Mouse (Mus musculus) kidney, adult 8-10 months (tissue): Measurements from ENCODE around the gene Gm49450.
"Not testable (repeated sequence)": the region's sequence is repeated elsewhere in the genome, so short reads cannot be mapped to it uniquely, and the experiment has no call there.

Experiments used
- DNase-seq, 2 experiments: peaks; one replicate each; pipeline ENCODE4 v3.0.0; 2022

Gm49450 gene

DNA sequence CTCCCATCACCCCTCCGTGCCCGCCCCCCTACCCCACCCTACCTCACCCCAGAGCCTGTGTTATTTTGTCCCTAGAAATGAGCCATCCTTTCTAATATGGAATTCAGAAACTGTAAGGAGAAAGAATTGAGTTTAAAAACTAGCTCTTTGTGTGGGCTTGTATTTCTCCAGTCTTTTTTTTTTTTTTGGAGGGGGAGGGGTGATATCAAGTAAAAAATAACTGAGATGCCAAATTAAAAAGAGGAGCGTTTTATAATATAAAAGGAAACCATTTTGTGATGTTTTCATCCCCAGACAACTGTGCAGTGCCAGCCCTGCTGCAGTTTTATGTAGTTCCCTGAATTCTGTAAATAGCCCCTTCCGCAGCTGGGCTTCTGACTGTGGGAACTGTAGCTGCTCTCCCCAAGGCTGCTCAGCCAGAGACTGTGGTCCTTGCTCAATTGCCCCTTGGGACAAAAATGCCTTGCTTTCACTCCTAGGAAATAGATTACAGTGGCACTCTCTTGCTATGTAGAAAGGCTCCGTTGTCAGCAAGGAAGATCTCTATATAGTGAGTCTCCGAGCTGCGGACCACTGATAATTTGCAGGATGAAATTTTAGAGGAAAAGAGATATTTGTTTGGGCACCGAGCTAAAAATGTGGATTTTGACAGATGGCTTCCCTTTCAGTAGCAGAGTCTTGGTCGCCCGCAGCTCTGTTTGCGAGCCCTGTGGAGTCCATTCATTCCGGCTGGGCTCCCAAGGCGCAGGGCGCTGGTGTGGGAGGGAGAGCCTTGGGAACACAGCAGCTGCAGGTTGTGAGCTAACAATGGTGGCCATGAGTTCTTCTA lies 1.3 kb upstream of the Gm49450 start:
- DNase-seq: no peak

DNA sequence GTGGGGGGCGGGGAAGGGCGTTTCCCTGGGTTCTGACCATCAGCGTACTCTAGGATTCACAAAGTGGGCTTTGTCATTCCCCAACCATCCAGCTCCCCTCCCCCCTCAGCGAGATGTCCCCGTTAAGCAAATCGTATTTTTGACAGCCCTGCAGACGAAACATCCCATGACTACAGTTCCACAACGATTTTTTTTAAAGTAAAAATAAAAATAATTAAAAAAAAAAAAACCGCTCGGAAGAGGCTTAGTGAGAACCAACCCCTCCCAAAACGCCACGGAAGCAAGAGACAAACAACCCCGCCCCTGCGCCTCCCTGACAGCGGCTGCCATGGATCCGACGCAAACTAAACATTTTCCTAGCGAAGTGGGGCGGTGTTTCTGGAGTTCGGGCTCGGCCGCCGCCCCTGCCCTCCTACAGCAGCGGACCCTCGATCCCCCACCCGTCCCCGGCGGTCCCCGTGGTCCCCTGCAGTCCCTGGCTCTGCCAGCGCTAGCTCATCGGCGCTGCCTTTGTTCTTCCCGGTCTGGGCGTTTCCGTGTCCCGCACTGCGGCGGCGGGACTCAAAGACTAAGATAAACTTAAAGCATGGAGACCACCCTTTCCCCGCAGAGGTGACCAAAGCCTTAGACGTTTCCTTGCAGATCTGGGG lies 475 bp downstream of the Gm49450 start:
- DNase-seq: peak in 1 of 2 experiments; percentile 57

DNA sequence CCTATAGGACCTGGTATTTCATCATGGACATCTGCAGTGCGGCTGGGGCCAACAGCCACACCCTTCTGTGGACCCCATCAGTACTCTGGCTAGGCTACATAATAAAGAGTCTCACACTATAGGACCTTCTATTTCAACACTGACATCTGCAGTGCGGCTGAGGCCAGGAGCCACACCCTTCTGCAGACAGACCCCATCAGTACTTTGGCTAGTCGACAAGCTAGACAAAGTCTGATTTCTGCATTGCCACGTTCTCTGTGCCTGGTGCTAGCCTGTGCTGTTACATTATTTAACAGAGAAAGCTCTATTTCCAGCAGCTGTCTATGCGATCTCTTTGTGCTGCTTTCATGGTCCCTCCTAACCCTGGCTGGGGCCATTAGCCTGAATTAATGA lies 1.3 kb downstream of the Gm49450 start:
- no peak for DNase-seq

GRCm38 (mm10) chr15:98951122-98952062 lies 2.0 kb downstream of the Gm49450 start:
- not testable (repeated sequence) for DNase-seq

DNA sequence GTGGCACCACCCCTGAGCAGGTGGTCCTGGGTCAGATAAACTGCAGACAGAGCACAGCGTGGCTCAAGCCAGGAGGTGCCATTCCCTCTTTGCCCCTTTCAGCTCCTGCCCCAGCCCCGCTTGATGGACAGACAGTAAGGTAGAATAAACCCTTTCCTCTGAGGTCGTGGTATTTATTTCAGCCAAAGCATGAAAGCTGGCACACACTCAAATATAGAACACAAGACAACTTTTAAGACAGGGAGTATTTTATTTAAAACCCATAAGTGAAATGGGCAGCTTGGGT lies 3.8 kb downstream of the Gm49450 start:
- DNase-seq: no peak

GRCm38 (mm10) chr15:98948857-98949606 lies 4.3 kb downstream of the Gm49450 start:
- no peak for DNase-seq

DNA sequence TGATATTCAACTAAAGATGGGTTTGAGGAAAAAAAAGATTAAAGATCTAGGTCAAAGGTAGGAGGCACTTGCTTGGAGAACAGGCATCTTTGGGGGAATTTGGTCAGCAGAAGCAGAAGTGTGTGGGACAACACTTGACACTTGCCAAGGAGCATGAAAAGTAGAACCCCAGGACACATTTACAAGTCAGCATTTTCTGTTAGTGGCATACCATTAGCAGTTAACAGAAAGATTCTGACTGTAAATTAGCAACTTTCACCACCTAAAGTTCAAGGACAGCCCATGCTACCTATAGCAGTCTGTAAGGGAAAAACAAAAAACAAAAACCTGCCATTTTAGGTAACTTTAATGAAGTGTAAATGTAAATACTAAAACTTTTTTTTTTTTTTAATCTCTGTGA lies 5.0 kb downstream of the Gm49450 start:
- DNase-seq: no peak

DNA sequence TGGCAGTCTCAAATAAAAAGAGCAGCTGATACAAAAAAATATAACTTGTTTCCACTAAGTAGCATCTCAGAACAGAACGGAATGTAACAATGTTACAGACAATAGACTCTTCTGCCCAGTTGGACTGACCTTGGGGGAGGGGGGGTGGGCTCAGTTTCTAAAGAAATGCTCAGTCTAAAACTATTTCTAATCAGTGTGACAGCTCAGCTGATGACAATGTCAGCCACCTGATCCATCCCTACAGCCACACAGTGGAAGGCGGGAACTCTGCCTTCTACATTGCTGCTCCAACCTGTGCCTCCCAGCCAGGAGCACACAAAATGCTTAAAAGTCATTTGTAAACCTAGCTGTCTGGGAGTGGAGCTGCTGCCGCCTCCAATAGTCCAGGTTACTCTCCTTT lies 5.5 kb downstream of the Gm49450 start:
- no peak for DNase-seq

DNA sequence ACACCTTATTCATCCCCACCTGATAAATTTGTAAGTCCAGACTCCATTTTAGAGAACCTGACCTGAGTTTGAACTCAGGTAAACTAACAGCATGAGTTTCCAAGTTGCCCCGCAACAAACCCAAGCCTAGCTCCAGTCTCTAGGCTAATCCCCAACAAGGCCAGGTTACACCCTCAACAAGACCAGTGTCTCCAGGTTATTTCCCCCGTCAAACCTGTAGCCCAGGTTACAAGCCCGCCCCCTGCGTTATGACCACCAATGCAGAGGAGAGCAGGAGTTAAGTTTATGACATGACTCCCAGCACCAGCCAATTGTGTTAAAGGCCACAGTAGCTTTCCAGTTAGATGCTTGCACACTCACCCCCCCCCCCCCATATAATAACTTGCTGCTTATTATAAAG lies 10.2 kb downstream of the Gm49450 start:
- no peak for DNase-seq

- no peak for DNase-seq
These were observed 11.3 kb downstream of the Gm49450 start for GRCm38 (mm10) chr15:98942081-98942480.

DNA sequence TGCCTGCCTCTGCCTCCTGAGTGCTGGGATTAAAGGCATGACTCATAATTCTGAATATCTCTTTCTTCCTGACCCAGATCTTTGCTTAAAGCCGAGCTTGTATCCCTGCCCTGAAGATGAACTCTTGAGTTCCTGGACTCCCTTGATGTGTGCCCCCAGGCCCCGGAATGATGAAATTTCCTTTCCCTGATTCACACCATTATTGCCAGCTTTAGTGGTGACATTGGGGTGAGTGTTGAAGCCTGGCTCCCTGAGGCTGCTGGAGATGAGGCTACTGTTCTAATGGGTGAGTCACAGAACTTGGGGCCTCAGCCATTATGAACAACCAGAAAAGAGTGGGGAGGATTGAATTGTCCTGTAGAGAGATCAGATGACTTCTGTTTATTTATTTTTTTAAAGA lies 11.8 kb downstream of the Gm49450 start:
- DNase-seq: no peak

DNA sequence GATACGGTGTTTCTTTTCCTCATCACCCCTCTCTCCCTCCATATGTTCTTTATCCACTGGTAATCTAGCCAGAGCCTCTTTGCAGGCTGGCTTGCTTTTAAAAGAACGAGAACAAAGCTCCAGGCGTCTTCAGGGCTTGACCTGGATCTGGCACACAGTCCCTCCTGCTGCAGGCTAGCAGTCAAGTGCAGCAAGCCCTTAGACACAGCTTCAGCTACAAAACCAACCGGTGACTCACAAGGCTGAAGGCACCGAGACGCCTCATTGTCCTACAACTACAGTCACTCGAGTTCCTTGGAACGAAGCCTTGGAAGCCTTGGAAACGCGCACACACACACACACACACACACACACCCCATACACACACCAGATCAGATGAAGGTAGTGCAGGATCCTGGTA lies 12.5 kb downstream of the Gm49450 start:
- no peak for DNase-seq

GRCm38 (mm10) chr15:98934217-98934839 lies 19.0 kb downstream of the Gm49450 start, which contains the start of gene Tuba1b:
Tuba1b (minus strand) TSS chr15:98934565.
- DNase-seq: peak; percentile 90

DNA sequence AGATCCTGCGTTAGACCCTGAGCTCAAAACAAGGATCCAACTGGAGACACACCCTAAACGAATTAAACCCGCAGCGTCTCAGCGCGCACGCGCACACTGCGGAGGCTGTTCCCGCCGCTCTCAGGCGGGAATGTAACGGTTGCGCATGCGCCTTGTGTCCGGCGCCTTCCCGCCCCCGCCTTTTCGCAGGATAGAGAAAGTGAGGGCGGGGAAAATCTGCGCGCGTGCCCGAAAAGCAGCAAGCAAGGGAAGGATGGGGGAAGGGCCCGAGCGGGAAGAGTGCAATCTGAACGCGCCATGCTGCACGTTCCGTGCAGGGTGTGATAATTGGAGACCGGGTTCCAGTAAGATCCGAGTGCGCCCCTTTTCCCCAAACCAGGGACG lies 19.5 kb downstream of the Gm49450 start:
- DNase-seq: peak; percentile 96

GRCm38 (mm10) chr15:98933004-98933671 lies 20.2 kb downstream of the Gm49450 start:
- DNase-seq: not testable (repeated sequence)

DNA sequence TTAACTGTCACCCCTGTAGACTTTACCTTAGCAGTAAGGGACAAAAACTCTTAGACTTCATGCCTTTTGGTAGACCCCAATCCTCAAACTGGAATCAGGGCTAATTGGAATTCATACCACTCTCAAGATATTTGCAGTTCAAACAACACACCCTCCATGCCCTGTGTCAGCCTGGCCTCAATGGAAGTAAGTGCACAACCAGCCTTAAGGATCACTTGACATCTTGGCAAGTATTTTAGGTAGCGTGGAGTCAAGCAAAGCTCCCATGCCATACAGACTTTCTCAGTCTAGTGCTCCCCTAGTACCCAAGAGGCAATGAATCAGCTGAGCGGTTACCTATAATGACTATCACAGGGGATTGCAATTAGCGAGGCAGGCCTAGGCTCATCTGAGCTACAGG lies 22.4 kb downstream of the Gm49450 start:
- no peak for DNase-seq

DNA sequence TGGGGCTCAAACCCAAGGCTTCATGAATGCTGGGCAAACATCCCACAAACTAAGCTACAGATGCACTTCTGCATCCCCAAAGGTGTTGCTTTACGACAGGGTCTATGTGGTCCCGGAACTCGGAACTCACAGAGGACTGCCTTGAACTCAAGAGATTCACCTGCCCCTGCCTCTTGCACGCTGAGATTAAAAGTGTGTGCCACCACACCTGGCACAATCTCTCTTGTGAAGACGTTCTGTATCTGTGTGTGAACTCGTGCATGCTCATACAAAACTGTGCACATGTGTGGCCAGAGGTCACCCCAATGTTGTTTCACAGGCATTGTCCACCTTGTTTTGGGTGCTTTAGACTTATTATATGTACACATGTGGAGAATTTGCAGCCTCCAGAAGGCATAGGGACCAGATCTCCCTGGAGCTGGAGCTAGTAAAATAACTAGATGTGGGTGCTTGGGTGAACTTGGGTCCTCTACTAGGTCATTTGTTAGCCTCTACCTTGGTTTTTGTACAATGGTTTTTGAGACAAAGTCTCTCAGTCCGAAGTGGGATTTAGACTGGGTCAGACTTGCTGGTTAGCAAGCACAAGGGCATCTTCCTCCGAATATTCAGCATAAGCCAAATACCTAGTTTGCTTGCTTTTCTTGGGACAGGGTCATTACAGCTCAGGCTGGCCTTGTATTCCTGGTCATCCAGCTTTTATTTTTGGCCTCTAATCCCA lies 23.2 kb downstream of the Gm49450 start:
- no peak for DNase-seq

- peak; percentile 91 to 93 for DNase-seq
These were observed 24.6 kb downstream of the Gm49450 start for GRCm38 (mm10) chr15:98928598-98929240.

- no peak for DNase-seq
These were observed 25.8 kb downstream of the Gm49450 start for GRCm38 (mm10) chr15:98927566-98927965.

DNA sequence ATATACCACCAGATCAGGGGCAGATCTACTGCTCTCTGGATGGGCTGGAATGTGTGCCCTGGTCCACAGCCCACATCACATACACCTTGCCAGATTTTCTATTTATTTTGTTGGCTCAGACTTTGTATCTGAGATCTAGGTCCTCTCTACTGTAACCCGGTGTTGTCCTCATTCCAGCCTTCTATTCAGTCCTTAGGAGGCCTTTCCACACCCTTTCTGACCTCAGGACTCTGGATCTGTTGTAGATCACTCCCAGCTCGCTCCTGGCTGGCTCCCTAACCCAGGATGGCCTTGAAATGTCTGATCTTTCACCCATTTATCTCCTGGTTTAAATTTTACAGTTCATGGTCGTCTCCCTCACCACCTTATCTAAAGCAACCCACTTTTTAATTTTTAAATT lies 28.7 kb downstream of the Gm49450 start:
- peak; percentile 41 to 68 for DNase-seq
